Mouse (Mus musculus) heart, adult 9 months (tissue): ENCODE results near the gene Foxr1.
"Not testable (repeated sequence)": the region's sequence is repeated elsewhere in the genome, so short reads cannot be mapped to it uniquely, and the experiment has no call there.

Source experiments
- DNase-seq, 2 experiments: peaks; one replicate each; pipeline ENCODE4 v3.0.0; 2022; ENCODE audit warnings: low spot score in 2 of 2

The Foxr1 gene

GRCm38 (mm10) chr9:44477339-44478228 is 36.6 kb upstream of the Foxr1 start:
- peak; percentile 66 to 82 for DNase-seq

- DNase-seq, result no peak
Measured at GRCm38 (mm10) chr9:44475936-44476335, 35.0 kb upstream of the Foxr1 start.

GRCm38 (mm10) chr9:44474327-44474726 is 33.4 kb upstream of the Foxr1 start:
- peak; percentile 75 to 80 for DNase-seq

DNA sequence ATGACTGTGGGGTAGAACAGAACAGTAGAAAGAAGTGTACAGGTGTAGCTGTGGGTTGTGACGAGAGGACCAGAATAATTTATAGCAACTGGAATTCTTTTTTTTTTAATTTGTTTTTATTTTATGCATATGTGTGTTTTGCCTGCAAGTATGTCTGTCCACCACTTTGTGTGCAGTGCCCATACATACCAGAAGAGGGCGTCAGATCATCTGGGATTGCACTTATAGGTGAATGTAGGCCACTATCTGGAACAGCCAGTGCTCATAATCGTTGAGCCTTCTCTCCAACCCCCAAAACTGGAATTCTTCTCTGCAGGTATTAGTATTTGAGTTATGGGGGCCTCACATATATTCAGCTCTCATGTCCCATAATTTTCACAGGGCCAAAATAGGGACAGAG is 32.2 kb upstream of the Foxr1 start:
- no peak for DNase-seq

GRCm38 (mm10) chr9:44468800-44469199 is 27.9 kb upstream of the Foxr1 start:
- DNase-seq, result no peak

DNA sequence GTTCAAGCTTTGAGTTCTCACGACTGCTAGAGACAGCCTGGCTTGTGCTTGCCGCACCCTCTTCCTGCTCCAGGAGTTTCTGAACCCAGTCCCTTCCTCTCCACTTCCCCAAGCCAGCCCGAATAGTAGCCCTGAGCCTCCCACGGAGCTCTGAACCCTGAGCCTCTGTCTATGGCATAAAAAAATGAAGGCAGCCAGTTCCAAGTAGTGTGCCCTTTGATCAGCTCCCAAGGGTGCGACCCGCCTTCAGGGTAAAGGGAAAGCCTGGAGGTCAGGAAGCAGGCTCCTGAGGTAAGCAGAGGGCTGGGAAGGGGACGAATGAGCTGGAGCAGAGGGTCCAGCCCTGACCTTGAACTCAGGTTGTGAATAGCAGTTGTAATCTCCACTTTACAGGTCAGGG is 27.3 kb upstream of the Foxr1 start:
- DNase-seq, result no peak

GRCm38 (mm10) chr9:44461950-44462349 is 21.0 kb upstream of the Foxr1 start:
- peak in 1 of 2 experiments; percentile 24 for DNase-seq

GRCm38 (mm10) chr9:44457035-44457742 is 16.3 kb upstream of the Foxr1 start:
- DNase-seq, result no peak

GRCm38 (mm10) chr9:44454891-44455220 is 13.9 kb upstream of the Foxr1 start, which contains the start of gene Upk2:
Upk2 (minus strand) TSS chr9:44454976.
- DNase-seq, result no peak

DNA sequence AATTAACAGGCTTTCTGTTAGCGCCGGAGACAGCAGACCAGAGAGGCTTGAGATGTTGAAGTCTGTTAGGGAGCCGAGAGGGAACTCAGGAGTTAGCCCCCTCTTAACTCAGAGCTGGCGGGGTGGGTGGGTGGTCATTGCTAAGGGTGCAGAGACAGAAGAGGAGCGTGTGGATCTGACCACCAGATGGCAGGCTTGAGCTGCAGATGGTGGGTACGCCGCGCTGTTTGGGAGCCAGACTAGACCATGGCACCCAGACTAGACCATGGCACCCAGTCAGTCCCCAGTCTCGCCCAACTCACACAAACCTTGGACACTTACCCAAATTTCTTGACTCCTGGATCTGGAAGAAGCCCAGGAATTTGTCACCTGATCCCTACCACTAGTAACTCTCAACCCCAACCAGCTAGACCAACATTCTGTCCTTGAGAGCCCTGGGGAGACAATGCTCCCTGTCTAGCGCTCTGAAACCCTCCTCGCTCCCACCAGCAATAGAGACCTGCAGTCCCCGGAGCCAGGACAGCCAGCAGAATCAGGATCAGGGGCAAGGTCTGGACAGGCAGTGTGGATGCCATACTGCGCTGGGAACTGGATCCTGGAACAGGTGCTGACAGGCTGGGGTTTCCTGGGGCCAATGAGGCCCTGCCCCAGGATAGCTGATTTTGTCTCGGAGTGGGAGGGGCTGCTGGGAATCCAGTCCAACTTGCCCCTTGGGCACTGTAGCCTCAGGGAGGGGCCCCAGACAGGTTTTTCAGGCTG is 13.4 kb upstream of the Foxr1 start:
- DNase-seq, result peak; percentile 55 to 75

- no peak for DNase-seq
Measured at GRCm38 (mm10) chr9:44450387-44450786, 9.5 kb upstream of the Foxr1 start.

DNA sequence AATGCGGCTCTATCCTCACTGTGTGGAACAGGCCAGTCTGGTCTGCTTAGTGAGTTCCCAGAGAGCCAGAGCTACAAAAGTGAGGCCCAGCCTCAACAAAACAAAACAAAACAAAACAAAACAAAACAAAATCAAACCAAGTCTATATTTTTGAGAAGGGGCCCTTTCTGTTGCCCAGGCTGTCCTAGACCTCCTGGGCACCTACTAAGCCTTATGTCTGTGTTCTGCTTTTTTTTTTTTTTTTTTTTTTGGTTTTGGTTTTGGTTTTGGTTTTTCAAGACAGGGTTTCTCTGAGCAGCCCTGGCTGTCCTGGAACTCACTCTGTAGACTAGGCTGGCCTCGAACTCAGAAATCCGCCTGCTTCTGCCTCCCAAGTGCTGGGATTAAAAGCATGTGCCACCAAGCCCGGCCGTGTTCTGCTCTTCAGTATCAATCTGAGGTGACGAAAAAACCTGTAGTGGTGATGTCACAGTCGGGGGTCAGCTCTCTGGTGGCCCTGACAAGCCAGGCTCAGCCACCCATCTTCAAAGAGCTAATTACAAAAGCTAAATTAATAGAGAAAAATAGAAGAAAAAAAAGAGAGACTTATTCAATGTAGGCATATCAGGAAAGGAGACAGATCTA is 3.6 kb upstream of the Foxr1 start:
- DNase-seq, result not testable (repeated sequence)

DNA sequence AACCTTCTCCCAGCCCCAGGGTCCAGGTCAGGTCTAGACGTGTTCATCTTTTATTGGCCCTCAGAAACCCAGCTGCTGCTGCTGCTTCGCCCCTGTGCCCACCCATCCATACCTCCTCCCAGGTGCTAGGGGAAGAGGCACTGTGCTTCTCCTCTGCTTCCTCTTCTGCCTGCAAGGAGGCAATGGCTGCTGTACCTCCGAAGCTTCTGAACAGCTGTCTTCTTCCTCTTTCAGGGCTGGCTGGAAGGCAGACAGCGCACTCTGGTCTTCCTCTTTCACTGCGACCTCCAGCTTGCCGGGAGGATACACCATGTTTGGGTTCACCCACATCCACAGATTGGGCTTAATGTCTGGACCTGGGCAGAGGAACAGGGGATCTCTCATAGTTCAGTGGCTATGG is 5.2 kb downstream of the Foxr1 start:
- peak in 1 of 2 experiments; percentile 19 for DNase-seq

GRCm38 (mm10) chr9:44432577-44433185 is 8.3 kb downstream of the Foxr1 start:
- no peak for DNase-seq

DNA sequence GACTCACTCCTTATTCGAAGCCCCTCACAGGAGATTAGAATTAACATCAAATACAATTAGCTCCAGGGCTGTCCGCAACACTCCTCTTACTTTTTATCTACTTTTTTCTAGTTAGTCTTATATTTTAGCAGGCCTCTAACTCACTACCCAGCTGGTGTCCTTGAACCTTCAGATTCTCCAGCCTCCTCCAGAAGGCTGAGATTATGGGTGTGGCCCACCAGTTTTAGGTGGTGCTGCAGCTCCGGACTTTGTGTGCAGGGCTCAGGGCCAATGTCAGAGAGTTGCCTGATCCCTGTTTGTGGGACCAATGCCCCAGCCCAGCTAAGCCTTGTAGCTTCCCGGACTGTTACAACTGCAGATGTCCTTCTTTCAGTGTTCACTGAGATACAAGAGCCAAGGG is 17.4 kb downstream of the Foxr1 start:
- DNase-seq, result no peak

DNA sequence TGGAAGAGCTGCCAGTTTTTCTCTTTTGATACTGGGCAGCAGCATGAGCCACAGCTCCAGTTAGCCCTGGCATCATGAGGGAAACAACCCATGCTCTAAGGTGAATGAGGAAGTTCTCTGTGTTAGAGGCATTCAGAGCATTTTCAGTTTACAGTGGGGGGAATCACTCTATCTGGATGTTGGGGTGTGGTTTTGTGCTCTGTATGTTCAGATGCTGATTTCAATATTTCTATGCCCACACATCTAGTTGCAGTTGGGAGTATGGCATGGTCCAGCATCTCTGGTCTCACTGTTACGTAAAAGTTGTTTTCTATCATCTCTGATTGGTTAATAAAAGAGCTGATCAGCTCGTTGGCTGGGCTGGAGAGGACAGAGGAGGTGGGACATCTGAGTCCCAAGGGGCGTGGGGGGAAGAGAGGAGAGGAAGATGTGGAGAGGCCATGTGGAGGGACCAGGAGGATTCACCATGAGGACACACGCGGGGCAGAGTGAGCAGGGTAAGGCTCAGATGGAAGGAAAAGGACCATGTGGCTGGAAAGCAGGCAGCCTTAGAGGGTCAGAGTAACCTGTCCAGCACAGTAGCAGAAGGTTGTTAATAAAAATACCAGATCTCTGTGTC is 20.5 kb downstream of the Foxr1 start:
- DNase-seq, result no peak

GRCm38 (mm10) chr9:44419730-44420129 is 21.2 kb downstream of the Foxr1 start:
- DNase-seq, result not testable (repeated sequence)

GRCm38 (mm10) chr9:44418519-44419385 is 22.2 kb downstream of the Foxr1 start, which contains the start of gene Ccdc84:
Ccdc84 (minus strand) TSS chr9:44418569.
- no peak for DNase-seq

DNA sequence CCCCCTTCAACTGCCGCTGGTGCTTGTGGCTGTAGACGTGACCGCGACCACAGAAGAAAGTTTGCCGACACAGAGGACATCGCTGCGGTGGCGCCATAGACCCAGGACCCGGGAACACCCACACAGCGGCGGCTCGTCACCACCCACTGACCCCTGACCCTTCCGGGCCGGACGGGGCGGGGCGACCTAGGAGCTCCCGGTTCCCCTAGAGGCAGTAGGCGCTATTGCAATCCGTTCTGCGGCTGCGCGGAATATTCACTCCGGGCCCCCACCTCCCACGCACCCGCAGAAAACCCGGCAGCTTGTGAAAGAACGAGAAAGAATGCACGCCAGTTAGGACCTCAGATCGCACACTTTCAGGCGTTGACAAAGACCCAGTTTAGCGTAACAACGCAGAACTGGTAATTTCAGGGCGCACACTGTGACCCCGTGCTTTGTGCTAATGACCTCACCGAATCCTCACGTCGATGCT is 23.0 kb downstream of the Foxr1 start:
- DNase-seq, result peak; percentile 93 to 95
